Mouse (Mus musculus) C2C12 (cell line): ENCODE measurements at regions not wholly inside any gene's neighbourhood (a gene's known extent, or its start where the extent isn't known, plus 50 kb on each side); places are given as distances from the start of the nearest gene placed in this dataset.

ENCODE experiments used
- CEBPB ChIP-seq: IDR thresholded peaks from one replicate; pipeline ENCODE4 v1.6.1; 2011; ENCODE audit warnings: low read depth, mild to moderate bottlenecking, control low read depth, moderate library complexity
- CTCF ChIP-seq: IDR thresholded peaks from one replicate; pipeline ENCODE4 v1.5.1; 2011; ENCODE audit not compliant: control insufficient read depth, insufficient read depth, insufficient read length
- FOSL1 ChIP-seq: IDR thresholded peaks from one replicate; pipeline ENCODE4 v1.8.0; 2011; ENCODE audit warnings: mild to moderate bottlenecking, low read length; ENCODE audit not compliant: poor library complexity, insufficient read depth, severe bottlenecking
- MAX ChIP-seq: IDR thresholded peaks from one replicate; pipeline ENCODE4 v1.6.1; 2011; ENCODE audit warnings: mild to moderate bottlenecking, control low read depth
- MYOD1 ChIP-seq: IDR thresholded peaks from one replicate; pipeline ENCODE4 v1.6.1; 2011; ENCODE audit warnings: low read depth; ENCODE audit not compliant: control insufficient read depth, insufficient read length
- USF1 ChIP-seq: IDR thresholded peaks from one replicate; pipeline ENCODE4 v1.6.1; 2011; ENCODE audit warnings: low read depth, mild to moderate bottlenecking, control low read depth, moderate library complexity

DNA sequence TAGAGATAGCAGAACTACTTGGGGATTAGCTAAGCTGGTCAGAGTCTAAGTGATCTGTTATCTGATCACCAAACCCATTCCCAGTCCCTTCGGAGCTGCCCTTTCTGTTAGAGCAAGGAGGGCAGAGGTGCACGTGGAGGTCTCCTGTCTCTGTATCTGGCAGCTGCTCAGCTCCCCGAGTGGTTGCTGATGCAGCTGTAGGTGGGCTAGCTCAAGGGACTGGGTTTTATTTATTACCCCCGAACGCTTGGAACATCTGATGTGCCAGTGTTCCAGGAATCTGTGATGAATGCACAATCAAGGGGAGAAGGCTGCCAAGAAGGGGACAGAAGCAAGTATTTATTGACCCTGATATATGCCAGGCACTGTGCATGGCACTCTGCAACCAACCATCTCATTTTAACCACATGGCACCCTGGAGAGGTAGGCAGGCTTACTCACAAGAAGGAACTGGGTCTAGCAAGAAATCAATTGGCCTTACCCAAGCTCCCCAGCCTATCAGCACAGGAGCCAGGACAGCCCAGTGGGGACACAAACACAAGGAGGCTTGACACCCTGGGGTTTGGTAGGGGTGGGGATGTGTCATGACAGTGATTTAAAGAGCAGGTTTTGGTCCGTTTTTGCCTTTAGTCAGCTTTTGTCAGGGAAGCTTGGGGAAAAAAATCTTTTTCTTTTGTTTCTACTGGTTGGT lies 154.6 kb upstream of the Bmper start:
- TF ChIP-seq MYOD1: no peak
- TF ChIP-seq MAX: no peak
- TF ChIP-seq CTCF: no peak
- no peak for TF ChIP-seq FOSL1
- TF ChIP-seq CEBPB: no peak
- no peak for TF ChIP-seq USF1
